Mouse (Mus musculus) ZHBTc4 (cell line): Measurements from ENCODE around the gene Gpx6.

Experiments used
- DNase-seq: peaks from one replicate; pipeline ENCODE4 v3.0.0-alpha.2; 2011; ENCODE audit warnings: low read depth, low spot score

Gene Gpx6

DNA sequence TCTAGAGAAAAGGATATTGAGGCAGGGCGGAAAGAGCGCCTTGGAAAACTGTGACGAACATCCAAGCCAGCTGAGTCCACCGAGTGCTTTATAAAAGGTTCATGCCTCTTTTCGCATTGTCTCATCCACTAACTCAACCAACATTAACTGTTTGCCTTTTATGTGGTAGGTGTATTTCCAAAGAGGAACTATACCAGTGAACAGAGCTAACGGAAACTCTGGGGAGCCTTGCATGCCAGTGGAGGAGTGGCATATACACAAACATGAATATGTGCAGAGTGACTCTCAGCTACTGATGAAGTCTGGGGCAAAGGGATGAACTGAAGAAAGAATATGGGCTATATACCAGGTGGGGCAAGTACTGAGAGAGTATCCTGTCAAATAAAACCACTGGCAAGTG lies 11.5 kb downstream of the Gpx6 start:
- no peak for DNase-seq

- peak; percentile 87 for DNase-seq
Measured at GRCm38 (mm10) chr13:21326191-21326590, 14.3 kb downstream of the Gpx6 start.

DNA sequence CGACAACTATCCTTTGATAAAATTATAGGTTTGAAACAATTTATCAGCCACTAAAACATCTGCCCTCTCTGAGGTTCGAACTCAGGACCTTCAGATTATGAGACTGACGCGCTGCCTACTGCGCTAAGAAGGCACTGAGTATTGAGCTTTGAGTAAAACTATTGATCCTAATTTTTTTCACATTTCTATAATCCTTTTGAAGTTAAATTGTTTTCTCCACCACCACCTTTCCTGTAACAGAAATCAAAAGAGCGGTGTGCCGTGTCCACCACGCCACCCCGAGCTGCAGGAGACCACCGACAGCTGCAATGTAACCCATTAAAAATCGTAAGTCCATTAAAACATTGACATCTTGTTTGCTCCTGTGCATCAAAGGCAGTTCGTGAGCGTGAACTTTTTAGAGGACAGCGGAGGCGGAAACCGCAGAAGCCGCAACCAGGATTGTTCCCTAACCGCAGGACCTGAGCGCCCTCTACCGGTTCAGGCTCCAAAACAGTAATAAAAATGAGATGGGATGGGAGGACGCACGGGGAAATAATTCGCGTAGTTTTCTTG lies 14.8 kb downstream of the Gpx6 start:
- peak; percentile 92 for DNase-seq

GRCm38 (mm10) chr13:21327424-21327823 lies 15.5 kb downstream of the Gpx6 start:
- DNase-seq, result peak; percentile 79

DNA sequence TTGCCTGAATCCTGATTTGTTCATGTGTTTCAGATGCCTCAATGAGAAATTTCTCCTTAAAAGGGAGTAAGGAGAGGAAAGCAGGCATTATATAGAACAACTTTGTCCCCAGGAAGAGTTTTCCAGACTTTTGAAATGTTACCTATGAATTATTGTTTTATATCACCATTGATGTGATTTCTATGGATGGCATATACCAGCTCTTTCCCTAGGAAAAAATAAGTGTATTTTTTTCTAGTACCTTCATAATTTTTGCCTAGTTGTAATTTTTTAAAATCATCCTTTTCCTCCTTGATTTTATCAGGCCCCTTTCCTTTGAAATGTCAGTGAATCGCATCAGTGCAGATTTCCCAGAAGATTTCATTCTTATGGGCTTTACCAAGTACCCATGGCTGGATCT lies 34.7 kb downstream of the Gpx6 start, which contains the start of gene Olfr1367:
Olfr1367 (plus strand) TSS at position 301 of the 400 bp plus-strand sequence.
- no peak for DNase-seq

DNA sequence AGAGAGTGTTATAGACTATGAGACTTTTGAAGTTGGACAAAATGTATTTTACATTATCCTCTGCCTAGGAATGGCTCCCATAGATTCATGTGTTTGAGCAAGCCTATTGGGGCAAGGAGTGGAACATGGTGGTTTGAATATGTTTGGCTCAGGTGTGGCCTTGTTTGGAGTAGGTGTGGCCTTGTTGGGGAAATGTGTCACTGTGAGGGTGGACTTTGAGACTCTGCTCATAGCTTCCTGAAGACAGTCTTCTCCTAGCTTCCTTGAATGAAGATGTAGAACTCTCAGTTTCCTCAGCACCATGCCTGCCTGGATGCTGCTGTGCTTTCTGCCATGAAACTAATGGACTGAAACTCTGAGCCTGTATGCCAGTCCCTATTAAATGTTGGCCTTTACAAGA lies 38.7 kb downstream of the Gpx6 start:
- no peak for DNase-seq

GRCm38 (mm10) chr13:21362621-21363248 lies 50.8 kb downstream of the Gpx6 start, which contains the start of gene Zscan12:
Gene Zscan12, plus strand, starts transcription at chr13:21362820.
- DNase-seq, result peak; percentile 97

- peak; percentile 27 for DNase-seq
Measured at GRCm38 (mm10) chr13:21363719-21364118, 51.8 kb downstream of the Gpx6 start.

DNA sequence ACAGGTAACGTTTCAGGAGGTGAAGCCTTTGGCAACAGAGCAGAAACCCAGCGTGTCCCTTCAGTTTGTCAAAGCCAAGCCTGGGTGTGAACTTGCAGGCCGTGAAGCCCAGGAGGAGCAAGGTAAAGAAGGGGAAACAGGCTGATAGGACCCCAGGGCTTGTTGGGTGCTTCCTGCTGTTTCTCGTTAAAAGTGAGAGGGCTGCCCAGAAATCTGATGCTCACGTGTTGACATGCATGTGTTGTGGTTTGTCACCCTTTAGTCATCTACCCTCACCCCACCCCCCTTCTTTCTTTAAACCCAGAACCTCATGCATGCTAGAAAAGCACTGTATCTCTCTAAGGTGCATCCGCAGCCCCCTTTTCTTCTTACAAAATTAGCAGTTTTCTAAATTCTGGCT lies 54.7 kb downstream of the Gpx6 start:
- DNase-seq, result peak; percentile 5
